Mouse (Mus musculus) heart, embryonic 15.5 days (tissue): ENCODE measurements around the gene Samd4b. TPM values are rescaled to one million over a fixed set of nuclear protein-coding genes. Genes with fewer than 3 reads are reported as not detected.
A peak's percentile ranks its signal among the peaks of the same experiment; 100 is the strongest.
"Not testable (repeated sequence)": the region's sequence is repeated elsewhere in the genome, so short reads cannot be mapped to it uniquely, and the experiment has no call there.

ENCODE experiments used
- ATAC-seq: fragments of 200-750 bp; cut with Nextera tagmentation; replicated peaks from 2 replicates; pipeline ENCODE4 v1.8.0; 2017; ENCODE audit warnings: low read depth, moderate TSS enrichment; ENCODE audit not compliant: insufficient number of reproducible peaks, insufficient read depth, low FRiP score
- H3K27ac ChIP-seq: fragments of 300-500 bp; sonication (generic); 2 replicates; pipeline ENCODE4 v1.5.1; 2015; ENCODE audit warnings: mild to moderate bottlenecking, inconsistent platforms
- H3K27me3 ChIP-seq: fragments of 300-500 bp; sonication (generic); 2 replicates; pipeline ENCODE4 v1.6.1; 2015; ENCODE audit warnings: inconsistent platforms
- H3K36me3 ChIP-seq: fragments of 300-500 bp; sonication (generic); 2 replicates; pipeline ENCODE4 v1.6.1; 2015; ENCODE audit warnings: mild to moderate bottlenecking, inconsistent platforms
- H3K4me1 ChIP-seq: fragments of 300-500 bp; sonication (generic); replicated peaks from 2 replicates; pipeline ENCODE4 v1.6.1; 2015; ENCODE audit warnings: inconsistent platforms
- H3K4me2 ChIP-seq: fragments of 300-500 bp; sonication (generic); 2 replicates; pipeline ENCODE4 v1.6.1; 2015; ENCODE audit warnings: inconsistent platforms, mild to moderate bottlenecking, moderate library complexity
- H3K4me3 ChIP-seq: fragments of 300-500 bp; sonication (generic); 2 replicates; pipeline ENCODE4 v1.5.1; 2015; ENCODE audit warnings: mild to moderate bottlenecking, inconsistent platforms
- H3K9ac ChIP-seq: fragments of 300-500 bp; sonication (generic); 2 replicates; pipeline ENCODE4 v1.6.1; 2015; ENCODE audit warnings: mild to moderate bottlenecking, inconsistent platforms
- H3K9me3 ChIP-seq: fragments of 300-500 bp; sonication (generic); replicated peaks from 2 replicates; pipeline ENCODE4 v1.6.1; 2016; ENCODE audit warnings: inconsistent platforms
- WGBS: fragments of 180-500 bp; shearing (Covaris S2); methylation state at CpG from one replicate; pipeline ENCODE4 v1.1.7; 2015; ENCODE audit warnings: mixed read lengths; 5-methylcytosine and 5-hydroxymethylcytosine counted together
- polyA plus RNA-seq: library from polyadenylated mRNA; unstranded; fragments of >200 nt; fragmentation: Nextera tagmentation; extraction: Ambion mirVana; gene quantifications from 2 replicates; pipeline ENCODE4 v1.2.1, GENCODE M21; 2015

The Samd4b gene
- polyA plus RNA-seq, 1 experiment from 2014 or later = 17.9 TPM

GRCm38 (mm10) chr7:28603788-28604187, 5.8 kb upstream of the Samd4b start:
- H3K9ac ChIP-seq = not testable (repeated sequence)

GRCm38 (mm10) chr7:28603136-28603535, 5.2 kb upstream of the Samd4b start:
- Histone ChIP-seq H3K36me3 (no peaks in the 10 kb centered on the region), H3K27ac (no peak overlapping the region), H3K27me3 (no peaks in the 10 kb centered on the region), H3K9ac (no peak overlapping the region), H3K4me3 (no peak overlapping the region), H3K9me3 (no peaks in the 10 kb centered on the region), H3K4me2 (no peak overlapping the region), H3K4me1 (peaks cover 8% of the 10 kb centered on the region)
- ATAC-seq = no peak
- WGBS = 69% methylated on average over 5 of the region's 5 CpGs

More at GRCm38 (mm10) chr7:28603788-28604187, 5.8 kb upstream of the Samd4b start:
- WGBS = 80% methylated on average over 2 of the region's 2 CpGs
- not testable (repeated sequence) for H3K9me3 ChIP-seq, H3K4me1 ChIP-seq, H3K36me3 ChIP-seq, ATAC-seq, H3K4me3 ChIP-seq, H3K27ac ChIP-seq, H3K4me2 ChIP-seq, H3K27me3 ChIP-seq

GRCm38 (mm10) chr7:28601668-28602067, 3.7 kb upstream of the Samd4b start:
- H3K4me2 ChIP-seq = no peak overlapping the region

GRCm38 (mm10) chr7:28601029-28601428, 3.1 kb upstream of the Samd4b start:
- H3K36me3 ChIP-seq = no peaks in the 10 kb centered on the region
- H3K4me2 ChIP-seq = no peak overlapping the region
- no peak overlapping the region for H3K9ac ChIP-seq
- no peak overlapping the region for H3K4me3 ChIP-seq
- no peaks in the 10 kb centered on the region for H3K27me3 ChIP-seq
- ATAC-seq = no peak
- peaks cover 23% of the 10 kb centered on the region for H3K4me1 ChIP-seq
- WGBS = 8% methylated on average over 11 of the region's 11 CpGs
- H3K9me3 ChIP-seq = no peaks in the 10 kb centered on the region
- H3K27ac ChIP-seq = no peak overlapping the region

More at GRCm38 (mm10) chr7:28601668-28602067, 3.7 kb upstream of the Samd4b start:
- Histone ChIP-seq H3K27me3 (no peaks in the 10 kb centered on the region), H3K27ac (no peak overlapping the region), H3K9ac (no peak overlapping the region), H3K4me3 (no peak overlapping the region), H3K4me1 (peaks cover 17% of the 10 kb centered on the region), H3K36me3 (no peaks in the 10 kb centered on the region), H3K9me3 (no peaks in the 10 kb centered on the region)
- 19% methylated on average over 7 of the region's 7 CpGs for WGBS
- ATAC-seq = no peak

GRCm38 (mm10) chr7:28598951-28599350, 1.0 kb upstream of the Samd4b start:
- no peaks in the 10 kb centered on the region for H3K27me3 ChIP-seq
- WGBS = 70% methylated on average over 2 of the region's 2 CpGs
- no peak overlapping the region for H3K27ac ChIP-seq
- H3K9me3 ChIP-seq = no peaks in the 10 kb centered on the region
- H3K4me2 ChIP-seq = no peak overlapping the region
- H3K36me3 ChIP-seq = no peaks in the 10 kb centered on the region
- H3K4me1 ChIP-seq = peaks cover 43% of the 10 kb centered on the region
- no peak for ATAC-seq
- H3K9ac ChIP-seq = no peak overlapping the region
- H3K4me3 ChIP-seq = no peak overlapping the region

GRCm38 (mm10) chr7:28597277-28597570, 720 bp downstream of the Samd4b start:
- 6% methylated on average over 9 of the region's 9 CpGs for WGBS
- H3K27me3 ChIP-seq = no peaks in the 10 kb centered on the region
- no peaks in the 10 kb centered on the region for H3K9me3 ChIP-seq
- ATAC-seq = no peak
- no peaks in the 10 kb centered on the region for H3K36me3 ChIP-seq
- peak overlapping the region; percentile 73 for H3K9ac ChIP-seq
- peaks cover 60% of the 10 kb centered on the region for H3K4me1 ChIP-seq
- peak overlapping the region; percentile 86 for H3K4me2 ChIP-seq
- peak overlapping the region; percentile 81 for H3K4me3 ChIP-seq
- peak overlapping the region; percentile 75; the same call in 1 of the 2 replicates for H3K27ac ChIP-seq

GRCm38 (mm10) chr7:28596436-28597276, 1.3 kb downstream of the Samd4b start:
- ATAC-seq = no peak
- no peaks in the 10 kb centered on the region for H3K27me3 ChIP-seq
- 43% methylated on average over 20 of the region's 20 CpGs for WGBS
- peaks cover 65% of the 10 kb centered on the region for H3K4me1 ChIP-seq
- no peaks in the 10 kb centered on the region for H3K36me3 ChIP-seq
- H3K4me2 ChIP-seq = peak overlapping the region; percentile 86
- H3K9me3 ChIP-seq = no peaks in the 10 kb centered on the region
- H3K9ac ChIP-seq = peak overlapping the region; percentile 73
- peak overlapping the region; percentile 81 for H3K4me3 ChIP-seq
- H3K27ac ChIP-seq = peak overlapping the region; percentile 75; the same call in 1 of the 2 replicates

- peak overlapping the region; percentile 45 for H3K27ac ChIP-seq
Measured at GRCm38 (mm10) chr7:28595751-28596435, 2.1 kb downstream of the Samd4b start.

GRCm38 (mm10) chr7:28593206-28594111, 4.5 kb downstream of the Samd4b start:
- no peaks in the 10 kb centered on the region for H3K9me3 ChIP-seq
- H3K27me3 ChIP-seq = no peaks in the 10 kb centered on the region
- no peaks in the 10 kb centered on the region for H3K36me3 ChIP-seq
- 39% methylated on average over 14 of the region's 14 CpGs for WGBS
- no peak overlapping the region for H3K4me2 ChIP-seq
- H3K27ac ChIP-seq = peak overlapping the region; percentile 44
- peaks cover 68% of the 10 kb centered on the region for H3K4me1 ChIP-seq
- ATAC-seq = no peak; the same call in 1 of the 2 replicates
- H3K4me3 ChIP-seq = no peak overlapping the region
- no peak overlapping the region for H3K9ac ChIP-seq

More at GRCm38 (mm10) chr7:28595751-28596435, 2.1 kb downstream of the Samd4b start:
- Histone ChIP-seq H3K9me3 (no peaks in the 10 kb centered on the region), H3K27me3 (no peaks in the 10 kb centered on the region), H3K36me3 (no peaks in the 10 kb centered on the region), H3K4me3 (peak overlapping the region; percentile 81; the same call in 1 of the 2 replicates), H3K4me2 (peak overlapping the region; percentile 86), H3K4me1 (peaks cover 63% of the 10 kb centered on the region), H3K9ac (peak overlapping the region; percentile 25; the same call in 1 of the 2 replicates)
- ATAC-seq = no peak
- 64% methylated on average over 8 of the region's 8 CpGs for whole genome bisulfite sequencing

GRCm38 (mm10) chr7:28591862-28592261, 6.1 kb downstream of the Samd4b start:
- no peak overlapping the region for H3K27ac ChIP-seq
- no peak for ATAC-seq
- 50% methylated on average over 1 of the region's 1 CpGs for WGBS
- no peak overlapping the region for H3K4me3 ChIP-seq
- peaks cover 77% of the 10 kb centered on the region for H3K4me1 ChIP-seq
- no peak overlapping the region for H3K9ac ChIP-seq
- no peaks in the 10 kb centered on the region for H3K9me3 ChIP-seq
- H3K36me3 ChIP-seq = no peaks in the 10 kb centered on the region
- no peaks in the 10 kb centered on the region for H3K27me3 ChIP-seq
- H3K4me2 ChIP-seq = no peak overlapping the region

GRCm38 (mm10) chr7:28587644-28588043, 10.3 kb downstream of the Samd4b start:
- ATAC-seq = peak; percentile 36; the same call in 1 of the 2 replicates
- peak overlapping the region; percentile 72 for H3K27ac ChIP-seq
- no peaks in the 10 kb centered on the region for H3K27me3 ChIP-seq
- H3K9me3 ChIP-seq = no peaks in the 10 kb centered on the region
- H3K4me1 ChIP-seq = peaks cover 69% of the 10 kb centered on the region
- H3K4me2 ChIP-seq = 0 out of 2 replicates have a peak overlapping the region, but pooled peaks have one; percentile 3
- H3K36me3 ChIP-seq = no peaks in the 10 kb centered on the region
- peak overlapping the region; percentile 11; the same call in 1 of the 2 replicates for H3K9ac ChIP-seq
- H3K4me3 ChIP-seq = no peak overlapping the region
